Mouse (Mus musculus) G1E (cell line): ENCODE measurements at regions not wholly inside any gene's neighbourhood (a gene's known extent, or its start where the extent isn't known, plus 50 kb on each side); places are given as distances from the start of the nearest gene placed in this dataset.

Experiments
- CTCF ChIP-seq: IDR thresholded peaks from 2 replicates; pipeline ENCODE4 v1.5.1; 2012; ENCODE audit warnings: low read depth, low read length, inconsistent platforms, mixed read lengths
- GATA1 ChIP-seq: IDR thresholded peaks from 2 replicates; pipeline ENCODE4 v1.6.1; 2012; ENCODE audit warnings: borderline replicate concordance, low read length, inconsistent platforms, mixed read lengths
- GATA2 ChIP-seq: IDR thresholded peaks from 2 replicates; pipeline ENCODE4 v1.6.1; 2012; ENCODE audit warnings: low read depth, low read length, inconsistent platforms, borderline replicate concordance
- POLR2AphosphoS5 ChIP-seq: IDR thresholded peaks from 2 replicates; pipeline ENCODE4 v1.6.1; 2012; ENCODE audit warnings: low read depth, low read length, inconsistent platforms; ENCODE audit not compliant: insufficient replicate concordance
- TAL1 ChIP-seq: conservative IDR thresholded peaks from 2 replicates; pipeline ENCODE4 v1.6.1; 2012; ENCODE audit warnings: low read depth, low read length, inconsistent platforms, mixed read lengths

- TF ChIP-seq GATA1 (no peak), CTCF (no peak), POLR2AphosphoS5 (no peak), TAL1 (no peak), GATA2 (no peak)
Observed at GRCm38 (mm10) chr3:148159059-148159458, 831.3 kb downstream of the Adgrl2 start.
